ENCODE assay signal across 19 mouse cellular contexts in genomic region chr13:63232558-63232957, GRCm38 (mm10).
DNase-seq lines count a peak whose midpoint lies in the region; ATAC-seq lines count a peak whose summit lies in the region.
"Had no signal": no experiment of that assay in that cellular context is flagged by ENCODE, and none has a peak within 500 bp of the region (broad histone marks: within the 10 kb centered on the region; RNA-seq: fewer than 3 reads in every experiment).

No protein-coding gene starts in this region.

- H3K9ac ChIP-seq in heart, embryonic 15.5 days = no peak overlapping the region
- no peak overlapping the region for H3K9ac ChIP-seq in limb, embryonic 12.5 days (replicated peaks)
- H3K9ac ChIP-seq in stomach, embryonic 16.5 days (ENCODE audit: low read length) = no peak overlapping the region
- H3K9ac ChIP-seq: hindbrain, embryonic 12.5 days; midbrain, embryonic 15.5 days had no signal

- ATAC-seq in heart, embryonic 15.5 days (replicated peaks; ENCODE audit: insufficient number of reproducible peaks, insufficient read depth, low FRiP score, low read depth) = no peak
- no peak for ATAC-seq in limb, embryonic 12.5 days (ENCODE audit: insufficient number of reproducible peaks, insufficient read depth, low FRiP score, low TSS enrichment, low read depth)
- ATAC-seq in granulocyte monocyte progenitor cell, adult 5-6 weeks (replicated peaks; ENCODE audit: poor library complexity, severe bottlenecking) = peak; percentile 87
- ATAC-seq in stomach, embryonic 16.5 days (ENCODE audit: insufficient read depth, low FRiP score) = no peak
- ATAC-seq: activated CD4-positive, CD25-positive, alpha-beta regulatory T cell, adult 4 months; midbrain, embryonic 15.5 days had no signal

- DNase-seq in heart, postnatal 10 days = no peak
- no peak for DNase-seq in limb, embryonic 10.5 days (ENCODE audit: low spot score)
- DNase-seq in right cerebral cortex, postnatal 36 days (ENCODE audit: low spot score in 2 of 2) = no peak
- DNase-seq: adrenal gland, postnatal 14 days; cerebellum, adult 18-20 months; kidney, adult 11 months; lung, adult 2 months; retina, postnatal 1 day; thymus, adult 2 months had no signal

- 65% methylated on average over 2 of the region's 2 CpGs for WGBS in heart, embryonic 15.5 days
- WGBS in limb, embryonic 12.5 days = 77% methylated on average over 2 of the region's 2 CpGs
- WGBS in limb, embryonic 10.5 days = 74% methylated on average over 2 of the region's 2 CpGs
- WGBS in stomach, embryonic 16.5 days = 54% methylated on average over 2 of the region's 2 CpGs

- peak overlapping the region; percentile 80; the same call in 1 of the 2 replicates for H3K27ac ChIP-seq in heart, embryonic 15.5 days
- peak overlapping the region; percentile 17; the same call in 1 of the 2 replicates for H3K27ac ChIP-seq in limb, embryonic 12.5 days
- no peak overlapping the region for H3K27ac ChIP-seq in limb, embryonic 10.5 days
- H3K27ac ChIP-seq in stomach, embryonic 16.5 days (ENCODE audit: low read length) = peak overlapping the region; percentile 80
- H3K27ac ChIP-seq: left cerebral cortex, adult 2 months; midbrain, embryonic 15.5 days had no signal

- no peak overlapping the region for H3K4me2 ChIP-seq in heart, embryonic 15.5 days
- no peak overlapping the region for H3K4me2 ChIP-seq in limb, embryonic 12.5 days
- H3K4me2 ChIP-seq in stomach, embryonic 16.5 days (ENCODE audit: low read depth, low read length) = no peak overlapping the region
- H3K4me2 ChIP-seq: hindbrain, embryonic 12.5 days; midbrain, embryonic 15.5 days had no signal

- intact Hi-C loops in heart, postnatal 10 days (cut with DNase I) = no loop called here

- no peaks in the 10 kb centered on the region for H3K36me3 ChIP-seq in heart, embryonic 15.5 days
- no peaks in the 10 kb centered on the region for H3K36me3 ChIP-seq in limb, embryonic 12.5 days
- no peaks in the 10 kb centered on the region for H3K36me3 ChIP-seq in limb, embryonic 10.5 days
- H3K36me3 ChIP-seq in stomach, embryonic 16.5 days (ENCODE audit: control insufficient read depth, insufficient read depth, low read length) = no peaks in the 10 kb centered on the region
- H3K36me3 ChIP-seq: hindbrain, embryonic 12.5 days; midbrain, embryonic 15.5 days had no signal

- peaks cover 20% of the 10 kb centered on the region for H3K4me1 ChIP-seq in heart, embryonic 15.5 days (replicated peaks)
- peaks cover 37% of the 10 kb centered on the region for H3K4me1 ChIP-seq in limb, embryonic 12.5 days (replicated peaks)
- H3K4me1 ChIP-seq in limb, embryonic 10.5 days = peaks cover 19% of the 10 kb centered on the region
- H3K4me1 ChIP-seq in stomach, embryonic 16.5 days (ENCODE audit: control insufficient read depth, insufficient read depth, low read length) = peaks cover 25% of the 10 kb centered on the region
- H3K4me1 ChIP-seq: midbrain, embryonic 15.5 days had no signal

- no peaks in the 10 kb centered on the region for H3K27me3 ChIP-seq in heart, embryonic 15.5 days
- H3K27me3 ChIP-seq in limb, embryonic 12.5 days = no peaks in the 10 kb centered on the region
- no peaks in the 10 kb centered on the region for H3K27me3 ChIP-seq in limb, embryonic 10.5 days (ENCODE audit: low read depth, poor library complexity, severe bottlenecking)
- H3K27me3 ChIP-seq in stomach, embryonic 16.5 days (ENCODE audit: control insufficient read depth, insufficient read depth, low read length) = no peaks in the 10 kb centered on the region
- H3K27me3 ChIP-seq: hindbrain, embryonic 12.5 days; midbrain, embryonic 15.5 days; Patski had no signal

- no peak overlapping the region for H3K4me3 ChIP-seq in heart, embryonic 15.5 days
- no peak overlapping the region for H3K4me3 ChIP-seq in limb, embryonic 12.5 days (replicated peaks)
- H3K4me3 ChIP-seq in limb, embryonic 10.5 days = no peak overlapping the region
- no peak overlapping the region for H3K4me3 ChIP-seq in stomach, embryonic 16.5 days (replicated peaks; ENCODE audit: low read length)
- H3K4me3 ChIP-seq: heart, adult 2 months; hindbrain, embryonic 12.5 days; left cerebral cortex, adult 2 months; midbrain, embryonic 15.5 days had no signal

- no peaks in the 10 kb centered on the region for H3K9me3 ChIP-seq in heart, embryonic 15.5 days (replicated peaks)
- no peaks in the 10 kb centered on the region for H3K9me3 ChIP-seq in limb, embryonic 12.5 days
- H3K9me3 ChIP-seq in limb, embryonic 10.5 days (replicated peaks) = no peaks in the 10 kb centered on the region
- H3K9me3 ChIP-seq in stomach, embryonic 16.5 days (replicated peaks; ENCODE audit: control insufficient read depth, low read length) = no peaks in the 10 kb centered on the region
- H3K9me3 ChIP-seq: hindbrain, embryonic 12.5 days; midbrain, embryonic 15.5 days had no signal
